Mouse (Mus musculus): ENCODE results near the gene Tcf25. TPM values are rescaled to one million over a fixed set of nuclear protein-coding genes. Genes with fewer than 3 reads are reported as not detected.
A peak's percentile ranks its signal among the peaks of the same experiment; 100 is the strongest.

Tcf25 gene
- polyA plus RNA-seq, 1 experiment from 2014 or later, result 155 TPM

- WGBS, result 90% methylated on average over 9 of the region's 9 CpGs
- Histone ChIP-seq H3K9ac (no peak overlapping the region), H3K27ac (no peak overlapping the region), H3K4me1 (no peaks in the 10 kb centered on the region), H3K4me3 (no peak overlapping the region), H3K27me3 (peaks cover 10% of the 10 kb centered on the region; the same call in 1 of the 2 replicates), H3K4me2 (replicated peaks) (no peak overlapping the region), H3K36me3 (peaks cover 54% of the 10 kb centered on the region), H3K9me3 (no peaks in the 10 kb centered on the region)
- ATAC-seq (ENCODE audit: low FRiP score, low read depth), result no peak
Measured at GRCm38 (mm10) chr8:123402730-123403326, 29.3 kb downstream of the Tcf25 start.

GRCm38 (mm10) chr8:123404521-123404920, 31.0 kb downstream of the Tcf25 start:
- 39% methylated on average over 8 of the region's 8 CpGs for WGBS

GRCm38 (mm10) chr8:123406786-123407185, 33.2 kb downstream of the Tcf25 start, which contains the start of gene Mc1r:
Gene Mc1r (plus strand): TSS chr8:123407107.
- WGBS, result 13% methylated on average over 4 of the region's 4 CpGs
- H3K9ac ChIP-seq, result no peak within 1 kb of the TSS
- 0 out of 2 replicates have a peak within 1 kb of the TSS, but pooled peaks have one; percentile 0 for H3K4me2 ChIP-seq (replicated peaks)
- H3K4me1 ChIP-seq, result peaks cover 12% of the 10 kb centered on the region
- no peak within 1 kb of the TSS for H3K4me3 ChIP-seq
- peaks cover 48% of the 10 kb centered on the region for H3K27me3 ChIP-seq
- peaks cover 17% of the 10 kb centered on the region for H3K36me3 ChIP-seq
- ATAC-seq (ENCODE audit: low FRiP score, low read depth), result no peak
- no peak within 1 kb of the TSS for H3K27ac ChIP-seq
- H3K9me3 ChIP-seq, result no peaks in the 10 kb centered on the region

More at GRCm38 (mm10) chr8:123404521-123404920, 31.0 kb downstream of the Tcf25 start:
- H3K4me2 ChIP-seq (replicated peaks), result no peak overlapping the region
- peaks cover 38% of the 10 kb centered on the region for H3K36me3 ChIP-seq
- no peaks in the 10 kb centered on the region for H3K9me3 ChIP-seq
- H3K4me1 ChIP-seq, result no peaks in the 10 kb centered on the region
- peaks cover 25% of the 10 kb centered on the region for H3K27me3 ChIP-seq
- ATAC-seq (ENCODE audit: low FRiP score, low read depth), result no peak
- H3K4me3 ChIP-seq, result no peak overlapping the region
- no peak overlapping the region; the same call in 1 of the 2 replicates for H3K9ac ChIP-seq
- no peak overlapping the region for H3K27ac ChIP-seq

GRCm38 (mm10) chr8:123407612-123408011, 34.1 kb downstream of the Tcf25 start:
- 88% methylated on average over 13 of the region's 13 CpGs for WGBS
- peaks cover 56% of the 10 kb centered on the region for H3K27me3 ChIP-seq

GRCm38 (mm10) chr8:123408586-123409544, 35.3 kb downstream of the Tcf25 start:
- H3K4me1 ChIP-seq, result peaks cover 21% of the 10 kb centered on the region
- H3K36me3 ChIP-seq, result no peaks in the 10 kb centered on the region
- WGBS, result 73% methylated on average over 9 of the region's 9 CpGs
- ATAC-seq (ENCODE audit: low FRiP score, low read depth), result no peak
- no peak overlapping the region for H3K4me3 ChIP-seq
- peaks cover 68% of the 10 kb centered on the region for H3K27me3 ChIP-seq
- H3K9me3 ChIP-seq, result no peaks in the 10 kb centered on the region
- H3K27ac ChIP-seq, result no peak overlapping the region
- no peak overlapping the region for H3K9ac ChIP-seq
- H3K4me2 ChIP-seq (replicated peaks), result no peak overlapping the region

More at GRCm38 (mm10) chr8:123407612-123408011, 34.1 kb downstream of the Tcf25 start:
- Histone ChIP-seq H3K4me1 (peaks cover 21% of the 10 kb centered on the region), H3K4me3 (no peak overlapping the region), H3K4me2 (replicated peaks) (no peak overlapping the region), H3K36me3 (peaks cover 8% of the 10 kb centered on the region), H3K9me3 (no peaks in the 10 kb centered on the region), H3K9ac (no peak overlapping the region), H3K27ac (no peak overlapping the region)
- ATAC-seq (ENCODE audit: low FRiP score, low read depth), result no peak

GRCm38 (mm10) chr8:123410049-123410587, 36.6 kb downstream of the Tcf25 start:
- Histone ChIP-seq H3K27me3 (peaks cover 73% of the 10 kb centered on the region), H3K9ac (no peak overlapping the region)

GRCm38 (mm10) chr8:123410788-123411187, 37.2 kb downstream of the Tcf25 start:
- WGBS, result 9% methylated on average over 11 of the region's 11 CpGs
- peak overlapping the region; percentile 42 for H3K4me3 ChIP-seq
- peaks cover 73% of the 10 kb centered on the region for H3K27me3 ChIP-seq
- H3K4me1 ChIP-seq, result peaks cover 21% of the 10 kb centered on the region
- H3K27ac ChIP-seq, result no peak overlapping the region
- no peaks in the 10 kb centered on the region for H3K9me3 ChIP-seq
- H3K4me2 ChIP-seq (replicated peaks), result peak overlapping the region; percentile 68
- ATAC-seq (ENCODE audit: low FRiP score, low read depth), result no peak
- no peaks in the 10 kb centered on the region for H3K36me3 ChIP-seq
- 0 out of 2 replicates have a peak overlapping the region, but pooled peaks have one; percentile 26 for H3K9ac ChIP-seq

More at GRCm38 (mm10) chr8:123410049-123410587, 36.6 kb downstream of the Tcf25 start:
- no peak overlapping the region for H3K4me3 ChIP-seq
- H3K4me2 ChIP-seq (replicated peaks), result no peak overlapping the region
- no peaks in the 10 kb centered on the region for H3K36me3 ChIP-seq
- H3K27ac ChIP-seq, result no peak overlapping the region
- H3K4me1 ChIP-seq, result peaks cover 21% of the 10 kb centered on the region
- no peaks in the 10 kb centered on the region for H3K9me3 ChIP-seq
- 70% methylated on average over 8 of the region's 8 CpGs for WGBS
- no peak for ATAC-seq (ENCODE audit: low FRiP score, low read depth)

GRCm38 (mm10) chr8:123411246-123411645, 37.7 kb downstream of the Tcf25 start, which contains the start of gene Tubb3:
Gene Tubb3 (plus strand): TSS chr8:123411424.
- WGBS, result 0% methylated on average over 29 of the region's 29 CpGs
- Histone ChIP-seq H3K9ac (peak within 1 kb of the TSS; percentile 26; the same call in 1 of the 2 replicates), H3K9me3 (no peaks in the 10 kb centered on the region), H3K27ac (no peak within 1 kb of the TSS), H3K4me2 (replicated peaks) (peak within 1 kb of the TSS; percentile 68), H3K36me3 (no peaks in the 10 kb centered on the region), H3K4me3 (peak within 1 kb of the TSS; percentile 42), H3K27me3 (peaks cover 73% of the 10 kb centered on the region), H3K4me1 (peaks cover 21% of the 10 kb centered on the region)
- ATAC-seq (ENCODE audit: low FRiP score, low read depth), result peak; percentile 62

GRCm38 (mm10) chr8:123411781-123412327, 38.3 kb downstream of the Tcf25 start:
- Histone ChIP-seq H3K4me1 (peaks cover 21% of the 10 kb centered on the region), H3K27me3 (peaks cover 73% of the 10 kb centered on the region), H3K4me3 (peak overlapping the region; percentile 42), H3K36me3 (no peaks in the 10 kb centered on the region), H3K9me3 (no peaks in the 10 kb centered on the region), H3K27ac (no peak overlapping the region), H3K9ac (peak overlapping the region; percentile 26; the same call in 1 of the 2 replicates), H3K4me2 (replicated peaks) (peak overlapping the region; percentile 68)
- 9% methylated on average over 16 of the region's 16 CpGs for WGBS
- no peak for ATAC-seq (ENCODE audit: low FRiP score, low read depth)

- Histone ChIP-seq H3K4me2 (replicated peaks) (peak overlapping the region; percentile 68), H3K9me3 (no peaks in the 10 kb centered on the region), H3K27ac (no peak overlapping the region), H3K9ac (no peak overlapping the region), H3K27me3 (peaks cover 65% of the 10 kb centered on the region), H3K4me3 (no peak overlapping the region), H3K4me1 (peaks cover 21% of the 10 kb centered on the region), H3K36me3 (no peaks in the 10 kb centered on the region)
- WGBS, result 3% methylated on average over 12 of the region's 12 CpGs
- peak; percentile 37; the same call in 1 of the 2 replicates for ATAC-seq (ENCODE audit: low FRiP score, low read depth)
Measured at GRCm38 (mm10) chr8:123412560-123413170, 39.1 kb downstream of the Tcf25 start.

- H3K36me3 ChIP-seq, result no peaks in the 10 kb centered on the region
- H3K27ac ChIP-seq, result no peak overlapping the region
- peaks cover 21% of the 10 kb centered on the region for H3K4me1 ChIP-seq
- H3K4me2 ChIP-seq (replicated peaks), result no peak overlapping the region
- H3K27me3 ChIP-seq, result peaks cover 50% of the 10 kb centered on the region
- no peak overlapping the region for H3K9ac ChIP-seq
- no peak for ATAC-seq (ENCODE audit: low FRiP score, low read depth)
- WGBS, result 6% methylated on average over 9 of the region's 9 CpGs
- H3K9me3 ChIP-seq, result no peaks in the 10 kb centered on the region
- H3K4me3 ChIP-seq, result no peak overlapping the region
Measured at GRCm38 (mm10) chr8:123414255-123414654, 40.7 kb downstream of the Tcf25 start.

Measured in limb, embryonic 13.5 days (tissue).